Mouse (Mus musculus) heart, adult 2 months (tissue): ENCODE data around the gene Lcn5. TPM values are rescaled to one million over a fixed set of nuclear protein-coding genes. Genes with fewer than 3 reads are reported as not detected.

ENCODE experiments used
- DNase-seq, 2 experiments: peaks; one replicate each; pipeline ENCODE4 v3.0.0; 2021
- H3K27ac ChIP-seq: fragments of 200-600 bp; 2 replicates; pipeline ENCODE4 v1.8.1; 2022
- H3K27me3 ChIP-seq: fragments of 200-500 bp; 2 replicates; pipeline ENCODE4 v1.6.1; 2012; ENCODE audit warnings: mild to moderate bottlenecking, low read length, inconsistent platforms, mixed read lengths; ENCODE audit not compliant: control insufficient read depth, insufficient read depth
- H3K36me3 ChIP-seq: fragments of 200-500 bp; 2 replicates; pipeline ENCODE4 v1.6.1; 2012; ENCODE audit warnings: low read length, inconsistent platforms; ENCODE audit not compliant: control insufficient read depth, insufficient read depth
- H3K4me1 ChIP-seq: fragments of 200-500 bp; 2 replicates; pipeline ENCODE4 v1.6.1; 2011; ENCODE audit warnings: low read length; ENCODE audit not compliant: control insufficient read depth, insufficient read depth
- H3K4me3 ChIP-seq: fragments of 200-600 bp; 2 replicates; pipeline ENCODE4 v1.8.1; 2022
- H3K79me2 ChIP-seq: fragments of 200-500 bp; replicated peaks from 2 replicates; pipeline ENCODE4 v1.6.1; 2012; ENCODE audit warnings: mild to moderate bottlenecking, inconsistent platforms, low read length, moderate library complexity, mixed read lengths; ENCODE audit not compliant: control insufficient read depth, insufficient read depth
- H3K9ac ChIP-seq: fragments of 200-500 bp; 2 replicates; pipeline ENCODE4 v1.6.1; 2012; ENCODE audit warnings: low read depth, mild to moderate bottlenecking, control low read depth, inconsistent platforms, low read length, mixed read lengths
- CTCF ChIP-seq: fragments of 200-600 bp; IDR thresholded peaks from 2 replicates; pipeline ENCODE4 v1.8.1; 2022; ENCODE audit warnings: antibody characterized with exemption, mild to moderate bottlenecking, moderate library complexity
- EP300 ChIP-seq: fragments of 200-500 bp; IDR thresholded peaks from 2 replicates; pipeline ENCODE4 v1.6.1; 2011; ENCODE audit warnings: low read depth, low read length, control low read depth; ENCODE audit not compliant: insufficient read depth
- POLR2A ChIP-seq: fragments of 200-500 bp; IDR thresholded peaks from 2 replicates; pipeline ENCODE4 v1.6.1; 2011; ENCODE audit warnings: mild to moderate bottlenecking, low read depth, low read length, control low read depth; ENCODE audit not compliant: insufficient read depth
- WGBS: fragments of 180-500 bp; shearing (Covaris S2); methylation state at CpG from one replicate; pipeline ENCODE4 v1.1.7; 2018; 5-methylcytosine and 5-hydroxymethylcytosine counted together
- intact Hi-C: fragments of 180-260 bp; cut with DNase I; formaldehyde crosslinking; loops from one replicate; pipeline ENCODE4 v1.15.1; 2025
- polyA plus RNA-seq: library from polyadenylated mRNA; depleted of rRNA; stranded (reverse); fragments of >200 nt; gene quantifications from 2 replicates; pipeline ENCODE4 v1.2.3, GENCODE M21; 2012
- total RNA-seq, 2 experiments: library from RNA; stranded (reverse); gene quantifications; 2 replicates each; pipeline ENCODE4 v1.2.3; 2021

The Lcn5 gene
- total and polyA plus RNA-seq, 3 experiments = not detected

DNA sequence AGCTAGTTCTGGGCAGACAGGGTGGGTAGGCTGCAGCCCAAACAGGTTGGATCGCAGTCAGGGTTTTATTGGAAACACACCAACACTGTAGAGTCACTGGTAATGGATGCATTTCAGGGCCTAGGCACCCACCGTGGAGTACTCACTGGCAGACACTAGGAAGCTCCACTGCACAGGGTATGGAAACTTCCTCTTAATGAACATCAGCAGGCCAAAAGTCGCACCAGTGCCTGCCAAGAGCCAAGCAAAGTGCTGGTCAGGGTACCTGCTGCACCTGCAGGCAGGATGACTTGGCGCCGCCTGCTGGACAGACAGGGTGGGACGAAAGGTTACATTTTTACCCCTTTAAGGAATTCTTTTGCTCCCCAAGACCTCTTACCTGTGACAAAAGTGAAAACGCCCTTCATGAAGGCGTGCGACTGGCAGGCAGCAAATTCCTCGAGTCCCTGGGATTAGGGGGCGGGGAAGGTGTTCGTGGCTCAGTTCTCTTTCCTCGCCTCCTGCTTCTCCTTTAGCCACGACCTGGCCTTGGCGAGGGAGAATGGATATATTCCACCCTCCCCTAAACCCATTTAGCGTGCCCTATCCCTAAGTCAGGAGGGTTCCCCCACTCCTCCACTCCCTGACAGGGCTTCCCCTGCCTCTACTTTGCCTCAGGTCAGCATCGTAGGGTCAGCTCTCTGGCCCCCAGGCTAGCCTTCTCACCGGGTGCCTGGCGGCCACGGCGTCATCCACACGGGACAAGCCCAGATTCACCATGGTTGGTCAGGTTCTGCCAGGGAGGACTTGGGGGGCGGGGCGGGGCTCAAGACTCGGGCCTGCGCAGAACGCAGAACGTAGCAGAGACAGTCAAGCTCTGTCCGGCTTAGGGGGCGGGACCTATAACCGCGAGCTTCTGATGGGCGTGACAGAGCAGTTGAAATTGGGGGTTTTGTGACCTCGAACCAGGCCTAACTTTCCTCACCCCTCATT is 36.2 kb upstream of the Lcn5 start, which contains the start of gene Tmem141:
Gene Tmem141, minus strand, starts transcription at position 777 of the 972 bp plus-strand sequence.
- Histone ChIP-seq H3K36me3 (no peaks in the 10 kb centered on the region), H3K27me3 (no peaks in the 10 kb centered on the region; the same call in 1 of the 2 replicates), H3K27ac (peak within 1 kb of the TSS; percentile 83), H3K4me3 (peak within 1 kb of the TSS; percentile 60), H3K79me2 (no peaks in the 10 kb centered on the region), H3K4me1 (peaks cover 2% of the 10 kb centered on the region), H3K9ac (peak within 1 kb of the TSS; percentile 64)
- DNase-seq = peak; percentile 87 to 90
- 9% methylated on average over 34 of the region's 34 CpGs for WGBS
- intact Hi-C loops = no loop called here
- TF ChIP-seq EP300 = 0 out of 2 replicates have a peak, but pooled peaks have one; percentile 8
- TF ChIP-seq CTCF = peak; percentile 80
- peak; percentile 57 for TF ChIP-seq POLR2A

GRCm38 (mm10) chr2:25625986-25626385 is 31.8 kb upstream of the Lcn5 start:
- TF ChIP-seq CTCF = no peak
- TF ChIP-seq EP300 = no peak
- no peak for TF ChIP-seq POLR2A
- intact Hi-C loops = no loop called here
- DNase-seq = no peak
- H3K4me1 ChIP-seq = peaks cover 2% of the 10 kb centered on the region
- 54% methylated on average over 5 of the region's 5 CpGs for WGBS
- no peaks in the 10 kb centered on the region for H3K79me2 ChIP-seq
- H3K36me3 ChIP-seq = no peaks in the 10 kb centered on the region
- no peaks in the 10 kb centered on the region for H3K27me3 ChIP-seq
- H3K27ac ChIP-seq = no peak overlapping the region
- H3K4me3 ChIP-seq = no peak overlapping the region
- no peak overlapping the region for H3K9ac ChIP-seq

DNA sequence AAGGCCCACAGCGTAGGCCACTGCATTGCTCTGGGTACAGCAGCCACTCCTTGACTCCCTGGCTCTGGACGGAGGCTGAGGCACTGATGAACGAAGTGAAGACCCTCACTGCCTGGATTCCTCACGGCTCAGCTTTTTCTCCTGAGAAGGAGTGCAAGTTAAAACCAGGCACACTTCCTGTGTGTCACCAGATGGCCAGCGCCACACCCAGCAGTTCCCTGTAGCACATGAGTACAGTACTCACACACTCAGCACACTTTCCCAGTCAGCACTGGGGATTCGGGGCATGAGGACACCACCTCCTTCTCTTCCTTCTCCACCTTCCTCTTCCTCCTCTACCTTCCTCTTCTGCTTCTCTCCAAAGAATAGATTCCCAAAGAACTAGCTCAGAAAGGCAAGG is 29.9 kb upstream of the Lcn5 start, which contains the start of gene Fcna:
Gene Fcna, minus strand, starts transcription at position 220 of the 400 bp plus-strand sequence.
- H3K27ac ChIP-seq = no peak within 1 kb of the TSS
- H3K27me3 ChIP-seq = no peaks in the 10 kb centered on the region
- intact Hi-C loops = no loop called here
- 74% methylated on average over 6 of the region's 6 CpGs for WGBS
- TF ChIP-seq CTCF (no peak), EP300 (no peak), POLR2A (no peak)
- H3K4me1 ChIP-seq = no peaks in the 10 kb centered on the region
- no peak within 1 kb of the TSS for H3K4me3 ChIP-seq
- no peaks in the 10 kb centered on the region for H3K79me2 ChIP-seq
- no peaks in the 10 kb centered on the region for H3K36me3 ChIP-seq
- no peak within 1 kb of the TSS for H3K9ac ChIP-seq
- peak in 1 of 2 experiments; percentile 20 for DNase-seq

DNA sequence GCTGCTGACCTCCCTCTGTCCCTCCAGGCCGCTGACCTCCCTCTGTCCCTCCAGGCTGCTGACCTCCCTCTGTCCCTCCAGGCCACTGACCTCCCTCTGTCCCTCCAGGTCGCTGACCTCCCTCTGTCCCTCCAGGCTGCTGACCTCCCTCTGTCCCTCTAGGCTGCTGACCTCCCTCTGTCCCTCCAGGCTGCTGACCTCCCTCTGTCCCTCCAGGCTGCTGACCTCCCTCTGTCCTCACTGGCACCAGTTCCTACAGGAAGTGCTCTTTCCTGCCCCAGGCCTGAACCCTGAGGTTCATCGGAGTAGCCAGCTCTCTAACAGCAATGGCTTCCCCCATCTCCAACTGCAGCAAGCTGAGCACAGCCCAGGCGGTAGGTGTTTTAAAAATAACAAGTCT is 29.0 kb upstream of the Lcn5 start:
- Histone ChIP-seq H3K9ac (no peak overlapping the region), H3K36me3 (no peaks in the 10 kb centered on the region), H3K4me1 (no peaks in the 10 kb centered on the region), H3K27ac (no peak overlapping the region), H3K4me3 (no peak overlapping the region), H3K79me2 (no peaks in the 10 kb centered on the region), H3K27me3 (no peaks in the 10 kb centered on the region)
- intact Hi-C loops = no loop called here
- TF ChIP-seq EP300 (no peak), POLR2A (no peak), CTCF (no peak)
- DNase-seq = peak in 1 of 2 experiments; percentile 46
- 33% methylated on average over 4 of the region's 4 CpGs for WGBS

- no peaks in the 10 kb centered on the region for H3K36me3 ChIP-seq
- 84% methylated on average over 3 of the region's 3 CpGs for WGBS
- H3K4me1 ChIP-seq = no peaks in the 10 kb centered on the region
- H3K9ac ChIP-seq = no peak overlapping the region
- H3K79me2 ChIP-seq = no peaks in the 10 kb centered on the region
- no peak for DNase-seq
- no peak for TF ChIP-seq POLR2A
- no peak for TF ChIP-seq CTCF
- TF ChIP-seq EP300 = no peak
- no peaks in the 10 kb centered on the region for H3K27me3 ChIP-seq
- no peak overlapping the region for H3K4me3 ChIP-seq
- no peak overlapping the region for H3K27ac ChIP-seq
- intact Hi-C loops = no loop called here
Measured at GRCm38 (mm10) chr2:25633616-25634015, 24.1 kb upstream of the Lcn5 start.

DNA sequence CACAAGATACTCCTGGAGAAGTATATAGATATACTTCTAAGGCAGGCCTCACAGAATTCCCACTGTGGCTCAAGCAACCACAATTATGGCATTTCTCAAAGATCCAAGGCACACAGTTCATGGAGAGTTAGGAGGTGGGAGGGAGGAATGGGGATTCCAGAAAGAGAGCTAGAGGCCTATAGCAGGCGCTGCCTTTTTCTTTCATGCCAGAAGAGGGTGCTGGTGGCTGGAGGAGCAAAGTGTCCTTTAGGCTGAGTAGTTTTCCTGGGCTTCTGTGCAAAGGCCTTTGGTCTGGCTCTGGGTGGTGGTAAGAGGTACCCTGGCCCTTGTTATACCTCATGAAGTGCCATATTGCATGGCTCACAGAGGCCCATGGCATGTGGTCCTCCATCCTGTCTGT is 23.7 kb upstream of the Lcn5 start:
- intact Hi-C loops = no loop called here

More for the DNA sequence above, 23.7 kb upstream of the Lcn5 start:
- Histone ChIP-seq H3K79me2 (no peaks in the 10 kb centered on the region), H3K4me1 (no peaks in the 10 kb centered on the region), H3K4me3 (no peak overlapping the region), H3K27ac (no peak overlapping the region), H3K27me3 (no peaks in the 10 kb centered on the region), H3K36me3 (no peaks in the 10 kb centered on the region), H3K9ac (no peak overlapping the region)
- WGBS = 73% methylated on average over 1 of the region's 1 CpGs
- no peak for DNase-seq
- no peak for TF ChIP-seq EP300
- TF ChIP-seq CTCF = peak; percentile 61
